Mouse (Mus musculus) ovary, adult 18-20 months (tissue): ENCODE data around the gene Rpl7a.

Experiments
- DNase-seq: peaks from one replicate; pipeline ENCODE4 v3.0.0; 2022; ENCODE audit warnings: low spot score, mixed read lengths

Rpl7a gene

GRCm38 (mm10) chr2:26914148-26914941 is 3.8 kb downstream of the Rpl7a start:
- DNase-seq, result no peak

GRCm38 (mm10) chr2:26915927-26916728 is 5.6 kb downstream of the Rpl7a start, which contains the start of the genes Surf2 and Surf1:
Gene Surf2, plus strand, starts transcription at chr2:26916367.
Gene Surf1, minus strand, starts transcription at chr2:26916530.
- peak; percentile 67 for DNase-seq

- no peak for DNase-seq
Measured at GRCm38 (mm10) chr2:26916738-26917137, 6.2 kb downstream of the Rpl7a start.

GRCm38 (mm10) chr2:26919684-26920083 is 9.1 kb downstream of the Rpl7a start:
- no peak for DNase-seq

GRCm38 (mm10) chr2:26920190-26920855 is 9.8 kb downstream of the Rpl7a start:
- no peak for DNase-seq

- DNase-seq, result no peak
Measured at GRCm38 (mm10) chr2:26921784-26922183, 11.2 kb downstream of the Rpl7a start.

GRCm38 (mm10) chr2:26927745-26928476 is 17.3 kb downstream of the Rpl7a start:
- no peak for DNase-seq

GRCm38 (mm10) chr2:26930390-26930789 is 19.8 kb downstream of the Rpl7a start:
- no peak for DNase-seq

GRCm38 (mm10) chr2:26932473-26933303 is 22.1 kb downstream of the Rpl7a start:
- no peak for DNase-seq

- peak; percentile 94 for DNase-seq
Measured at GRCm38 (mm10) chr2:26933304-26934055, 22.9 kb downstream of the Rpl7a start, which contains the start of the genes Surf4 and Stkld1. Gene Surf4, minus strand, starts transcription at chr2:26933928. Gene Stkld1, plus strand, starts transcription at chr2:26934047.

GRCm38 (mm10) chr2:26935286-26935685 is 24.7 kb downstream of the Rpl7a start:
- no peak for DNase-seq

- DNase-seq, result no peak
Measured at GRCm38 (mm10) chr2:26936425-26936824, 25.9 kb downstream of the Rpl7a start.

GRCm38 (mm10) chr2:26941539-26941938 is 31.0 kb downstream of the Rpl7a start:
- no peak for DNase-seq

GRCm38 (mm10) chr2:26943253-26943652 is 32.7 kb downstream of the Rpl7a start:
- DNase-seq, result no peak

- no peak for DNase-seq
Measured at GRCm38 (mm10) chr2:26950411-26950810, 39.8 kb downstream of the Rpl7a start.

- no peak for DNase-seq
Measured at GRCm38 (mm10) chr2:26951346-26951905, 40.9 kb downstream of the Rpl7a start.

GRCm38 (mm10) chr2:26952193-26952592 is 41.6 kb downstream of the Rpl7a start:
- no peak for DNase-seq

- DNase-seq, result no peak
Measured at GRCm38 (mm10) chr2:26952866-26953265, 42.3 kb downstream of the Rpl7a start.

GRCm38 (mm10) chr2:26954735-26955395 is 44.3 kb downstream of the Rpl7a start:
- DNase-seq, result no peak
